Comparison of ENCODE assay signal across 8 mouse cellular contexts in genomic region chr12:54834925-54835447, GRCm38 (mm10). TPM values are rescaled to one million over a fixed set of nuclear protein-coding genes. Genes with fewer than 3 reads are reported as not detected.
DNase-seq lines count a peak whose midpoint lies in the region; ATAC-seq and TF ChIP-seq lines count a peak whose summit lies in the region.

No protein-coding gene starts in this region.

- H3K9me3 ChIP-seq in embryonic facial prominence, embryonic 11.5 days (replicated peaks; ENCODE audit: control insufficient read depth, low read length) = no peaks in the 10 kb centered on the region
- H3K9me3 ChIP-seq in midbrain, embryonic 10.5 days (replicated peaks) = no peaks in the 10 kb centered on the region

- WGBS in embryonic facial prominence, embryonic 11.5 days = 9% methylated on average over 11 of the region's 11 CpGs
- 3% methylated on average over 11 of the region's 11 CpGs for WGBS in heart, adult 2 months
- WGBS in midbrain, embryonic 10.5 days = 26% methylated on average over 11 of the region's 11 CpGs

- no peaks in the 10 kb centered on the region for H3K27me3 ChIP-seq in embryonic facial prominence, embryonic 11.5 days (ENCODE audit: control insufficient read depth, insufficient read depth, low read length)
- H3K27me3 ChIP-seq in heart, adult 2 months (ENCODE audit: control insufficient read depth, insufficient read depth, low read length) = no peaks in the 10 kb centered on the region
- H3K27me3 ChIP-seq in midbrain, embryonic 10.5 days (ENCODE audit: low read depth, poor library complexity, severe bottlenecking) = no peaks in the 10 kb centered on the region

- TF ChIP-seq CTCF in heart, adult 2 months (IDR thresholded peaks at IDR 0.05) = no peak

- ATAC-seq in cerebellum, adult (ENCODE audit: insufficient number of reproducible peaks, low FRiP score, low TSS enrichment) = no peak
- peak; percentile 87 for ATAC-seq in embryonic facial prominence, embryonic 11.5 days (replicated peaks; ENCODE audit: insufficient number of reproducible peaks, low FRiP score, low TSS enrichment, low read depth)

- H3K4me2 ChIP-seq in embryonic facial prominence, embryonic 11.5 days (ENCODE audit: low read depth, low read length) = peak overlapping the region; percentile 32

- TF ChIP-seq POLR2A in heart, adult 2 months (IDR thresholded peaks at IDR 0.05; ENCODE audit: insufficient read depth, low read depth, low read length) = no peak

- no peaks in the 10 kb centered on the region for H3K79me2 ChIP-seq in heart, adult 2 months (replicated peaks; ENCODE audit: control insufficient read depth, insufficient read depth, low read length)

- intact Hi-C loops in heart, adult 2 months (cut with DNase I) = loop anchor here (1.0 to 10.0 kb wide), 2 partner anchors 27 to 150 kb away; partner anchors contain the start of genes Cfl2 and Gm20403
- intact Hi-C loops in left cerebral cortex, postnatal 4 days (cut with DNase I) = loop anchor here (5.0 to 10.0 kb wide), 2 partner anchors 52 to 150 kb away; partner anchors contain the start of gene Gm20403

- DNase-seq in cerebellum, adult 11-12 months = peak; percentile 19
- peak; percentile 89 for DNase-seq in embryonic facial prominence, embryonic 11.5 days (ENCODE audit: low spot score)
- DNase-seq in heart, adult 2 months = peak; percentile 83
- peak; percentile 71 for DNase-seq in kidney, adult 18-20 months
- peak; percentile 66 for DNase-seq in left cerebral cortex, postnatal 4 days
- DNase-seq in midbrain, embryonic 10.5 days (ENCODE audit: low spot score) = peak; percentile 70
- DNase-seq in spleen, postnatal 36 days (ENCODE audit: low spot score in 2 of 2) = peak; percentile 12 to 25

- no peak for TF ChIP-seq EP300 in heart, adult 2 months (IDR thresholded peaks at IDR 0.05; ENCODE audit: insufficient read depth, low read depth, low read length)

- H3K4me3 ChIP-seq in embryonic facial prominence, embryonic 11.5 days (ENCODE audit: low read depth, low read length) = peak overlapping the region; percentile 18; the same call in 1 of the 2 replicates
- peak overlapping the region; percentile 36 for H3K4me3 ChIP-seq in heart, adult 2 months
- peak overlapping the region; percentile 34 for H3K4me3 ChIP-seq in midbrain, embryonic 10.5 days

- no peak overlapping the region for H3K27ac ChIP-seq in embryonic facial prominence, embryonic 11.5 days (replicated peaks; ENCODE audit: low read depth, low read length)
- H3K27ac ChIP-seq in heart, adult 2 months = peak overlapping the region; percentile 66
- peak overlapping the region; percentile 38 for H3K27ac ChIP-seq in midbrain, embryonic 10.5 days (replicated peaks)

- peak overlapping the region; percentile 14 for H3K9ac ChIP-seq in embryonic facial prominence, embryonic 11.5 days (replicated peaks; ENCODE audit: low read length)
- H3K9ac ChIP-seq in heart, adult 2 months (ENCODE audit: low read depth, low read length) = no peak overlapping the region; the same call in none of the 2 replicates

- H3K36me3 ChIP-seq in embryonic facial prominence, embryonic 11.5 days (replicated peaks; ENCODE audit: control insufficient read depth, insufficient read depth, low read depth, low read length) = no peaks in the 10 kb centered on the region
- no peaks in the 10 kb centered on the region for H3K36me3 ChIP-seq in heart, adult 2 months (ENCODE audit: control insufficient read depth, insufficient read depth, low read length)
- H3K36me3 ChIP-seq in midbrain, embryonic 10.5 days = no peaks in the 10 kb centered on the region

- no peaks in the 10 kb centered on the region for H3K4me1 ChIP-seq in embryonic facial prominence, embryonic 11.5 days (ENCODE audit: control insufficient read depth, insufficient read depth, low read length)
- H3K4me1 ChIP-seq in heart, adult 2 months (ENCODE audit: control insufficient read depth, insufficient read depth, low read length) = peaks cover 7% of the 10 kb centered on the region
- peaks cover 19% of the 10 kb centered on the region for H3K4me1 ChIP-seq in midbrain, embryonic 10.5 days

RNA-seq across cellular contexts. Expression of gene Cfl2, which starts 27.7 kb away (rescaled TPM):
- polyA plus RNA-seq in embryonic facial prominence, embryonic 11.5 days (2014; fragmentation: Nextera tagmentation; extraction: Ambion mirVana) = 211 and 222 TPM in 2 replicates
- 100 to 1,000 TPM; 333 to 392 TPM for total RNA-seq in heart, adult 2 months (2021)
- polyA plus RNA-seq in heart, adult 2 months (2012; rRNA removed) = 156 and 340 TPM in 2 replicates
- 100 to 1,000 TPM; 229 to 245 TPM for total RNA-seq in left cerebral cortex, postnatal 4 days (2021)
- 196 and 221 TPM in 2 replicates for polyA plus RNA-seq in midbrain, embryonic 10.5 days (2016; fragmentation: Nextera tagmentation; extraction: Ambion mirVana)

RNA-seq across cellular contexts. Expression of gene Snx6, which starts 39.5 kb away (rescaled TPM):
- 279 and 297 TPM in 2 replicates for polyA plus RNA-seq in embryonic facial prominence, embryonic 11.5 days (2014; fragmentation: Nextera tagmentation; extraction: Ambion mirVana)
- total RNA-seq in heart, adult 2 months (2021) = 10 to 100 TPM; 26.4 to 27.8 TPM
- 12.3 and 15.8 TPM in 2 replicates for polyA plus RNA-seq in heart, adult 2 months (2012; rRNA removed)
- 10 to 100 TPM; 71.0 to 82.9 TPM for total RNA-seq in left cerebral cortex, postnatal 4 days (2021)
- 196 and 202 TPM in 2 replicates for polyA plus RNA-seq in midbrain, embryonic 10.5 days (2016; fragmentation: Nextera tagmentation; extraction: Ambion mirVana)

Comparison
In these comparisons a context has a peak if more than half of its experiments do, and no peak if none do; other contexts are left out.
1. DNase-seq: peak in every context shown above with its lines; median percentile 89 in embryonic facial prominence, embryonic 11.5 days; 83 in heart, adult 2 months; 71 in kidney, adult 18-20 months; 70 in midbrain, embryonic 10.5 days; 66 in left cerebral cortex, postnatal 4 days; 19 in cerebellum, adult 11-12 months; 18 in spleen, postnatal 36 days.
2. RNA of gene Snx6, which starts 39.5 kb away (polyA plus RNA-seq): 279 to 297 TPM in embryonic facial prominence, embryonic 11.5 days and 196 to 202 TPM in midbrain, embryonic 10.5 days; 12.3 to 15.8 TPM in heart, adult 2 months; every median in the first group is over 10 times any median in the second.
3. Peak in every context shown above with its lines, with median percentiles within 50 percentile points of each other: H3K4me3 ChIP-seq.